Mouse (Mus musculus) MEL-GATA-1-ER (cell line): ENCODE results near the gene Esyt2.
A peak's percentile ranks its signal among the peaks of the same experiment; 100 is the strongest.

ENCODE experiments used
- DNase-seq: peaks from one replicate; pipeline ENCODE4 v3.0.0-alpha.2; 2012; ENCODE audit warnings: low read depth; ENCODE audit errors: extremely low read depth

The Esyt2 gene

GRCm38 (mm10) chr12:116436125-116436524 lies 155.1 kb downstream of the Esyt2 start:
- DNase-seq, result peak; percentile 66

GRCm38 (mm10) chr12:116438591-116438990 lies 157.6 kb downstream of the Esyt2 start:
- no peak for DNase-seq
